Mouse (Mus musculus): ENCODE measurements at regions not wholly inside any gene's neighbourhood (a gene's known extent, or its start where the extent isn't known, plus 50 kb on each side); places are given as distances from the start of the nearest gene placed in this dataset.
A peak's percentile ranks its signal among the peaks of the same experiment; 100 is the strongest.

DNA sequence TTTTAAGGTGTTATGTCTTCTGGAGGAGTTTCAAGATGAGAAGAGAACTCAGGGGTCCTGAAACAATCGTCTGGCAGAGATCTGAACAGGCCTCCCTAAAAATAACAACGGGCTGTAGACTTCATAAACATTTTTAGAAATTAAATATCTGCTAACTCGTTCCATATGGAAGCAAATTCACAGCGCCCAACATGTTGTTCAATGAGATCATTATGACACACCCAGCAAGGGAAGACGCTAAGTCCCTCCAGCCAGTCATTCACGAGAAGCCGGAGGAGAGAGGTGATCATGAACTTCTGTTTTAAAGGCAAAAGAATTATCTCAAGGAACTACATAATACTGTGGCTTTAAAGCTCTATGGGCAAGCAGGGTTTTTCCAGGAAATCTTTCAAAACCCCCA lies 334.8 kb downstream of the Efna5 start:
- no peak for DNase-seq (ENCODE audit: extremely low read depth, low read depth, low spot score)

DNA sequence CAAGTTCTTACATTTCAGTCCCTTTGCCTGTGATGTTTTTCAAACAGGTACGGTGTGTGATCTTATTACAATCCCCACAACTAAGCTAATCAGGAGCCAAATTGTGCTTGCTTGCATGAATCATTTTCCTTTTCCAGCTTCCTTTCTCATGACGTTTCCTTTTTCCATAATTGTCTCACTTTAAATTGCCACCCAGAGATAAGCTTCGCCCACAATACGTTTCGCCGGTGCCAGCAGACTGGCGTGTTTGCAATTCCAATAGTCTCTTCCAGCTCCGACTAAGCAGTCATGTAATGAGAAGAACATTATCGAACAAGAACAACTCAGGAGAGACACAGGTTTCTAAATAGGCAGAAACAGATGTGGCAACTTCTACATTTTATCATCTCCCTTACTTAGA lies 335.8 kb downstream of the Efna5 start:
- DNase-seq (ENCODE audit: extremely low read depth, low read depth, low spot score) = no peak

DNA sequence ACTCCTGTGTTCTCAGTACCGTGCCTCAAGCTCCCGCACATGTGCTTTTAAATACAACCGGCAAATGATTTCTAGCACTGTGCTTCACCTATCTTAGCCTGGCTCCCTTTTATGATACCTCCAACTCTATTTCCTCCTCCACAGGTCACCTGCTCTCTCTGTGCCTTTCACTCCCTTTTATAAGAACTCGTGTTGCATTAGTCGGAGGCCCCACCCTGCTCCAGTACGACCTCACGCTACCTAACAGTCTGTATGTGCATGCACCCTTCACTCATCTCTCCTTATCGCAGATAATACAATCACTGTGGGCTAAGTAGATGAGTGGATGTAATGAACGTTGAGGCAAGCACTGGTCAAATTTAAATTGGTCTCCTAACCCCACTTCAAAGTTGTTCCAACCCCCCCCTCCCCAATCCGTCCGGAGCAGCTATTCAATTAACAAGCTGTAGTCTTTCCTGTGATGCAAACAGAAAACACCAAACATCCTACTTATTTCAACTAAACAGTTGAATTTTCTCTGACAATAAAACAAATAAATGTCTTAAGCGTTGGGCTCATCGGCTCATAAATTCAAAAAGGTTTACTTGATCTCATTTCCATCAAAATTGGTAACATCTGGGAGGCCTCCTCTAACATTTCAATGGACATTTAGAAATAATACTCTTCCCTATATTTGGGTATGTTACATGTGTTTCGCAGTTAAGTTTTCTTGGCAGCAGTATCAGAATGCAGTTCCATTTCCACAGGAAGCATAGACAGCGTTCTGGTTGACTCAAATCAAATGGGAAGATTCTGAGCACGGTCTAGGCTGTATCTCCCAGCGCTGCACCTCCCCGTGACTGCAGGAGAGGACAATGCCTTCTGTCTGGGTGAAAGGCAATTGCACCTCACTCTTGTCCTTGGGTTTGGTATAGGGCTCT lies 337.8 kb downstream of the Efna5 start:
- DNase-seq (ENCODE audit: extremely low read depth, low read depth, low spot score) = no peak

DNA sequence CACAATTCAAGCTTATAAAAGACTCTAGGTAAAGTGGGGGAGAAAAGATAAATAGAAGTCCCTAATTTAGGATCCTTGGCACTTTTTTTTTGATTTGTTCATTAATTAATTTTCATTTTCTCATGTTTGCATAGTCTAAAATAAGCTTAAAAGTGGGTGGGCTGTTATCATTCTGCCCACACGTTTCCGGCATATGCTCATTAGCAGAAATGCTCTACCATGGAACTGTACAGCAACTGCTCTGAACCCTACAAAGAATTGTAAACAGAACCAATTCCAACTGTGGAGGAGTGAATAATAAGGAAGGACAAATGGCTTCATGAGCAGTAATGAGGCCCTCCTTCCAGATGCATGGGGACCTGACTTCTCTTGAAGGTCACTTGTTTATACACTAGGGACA lies 351.2 kb downstream of the Efna5 start:
- DNase-seq (ENCODE audit: extremely low read depth, low read depth, low spot score) = no peak

DNA sequence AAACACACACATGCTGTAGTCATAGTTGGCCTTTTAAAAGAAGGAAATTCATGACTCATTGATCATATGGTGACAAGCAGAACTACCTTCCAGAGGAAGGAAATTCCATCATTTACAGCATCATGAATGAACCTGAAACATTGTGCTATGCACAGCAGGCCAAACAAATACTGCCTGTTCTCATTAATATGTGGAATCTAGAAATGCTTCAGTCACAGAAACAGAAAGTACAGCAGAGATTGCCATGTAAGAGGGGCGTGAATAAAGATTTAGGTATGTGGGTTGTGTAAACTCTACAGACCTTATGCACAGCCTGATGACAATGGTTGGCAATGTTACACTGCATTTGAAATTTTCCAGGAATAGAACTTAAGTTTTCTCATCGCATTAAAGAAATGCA lies 353.6 kb downstream of the Efna5 start:
- no peak for DNase-seq (ENCODE audit: extremely low read depth, low read depth, low spot score)

DNA sequence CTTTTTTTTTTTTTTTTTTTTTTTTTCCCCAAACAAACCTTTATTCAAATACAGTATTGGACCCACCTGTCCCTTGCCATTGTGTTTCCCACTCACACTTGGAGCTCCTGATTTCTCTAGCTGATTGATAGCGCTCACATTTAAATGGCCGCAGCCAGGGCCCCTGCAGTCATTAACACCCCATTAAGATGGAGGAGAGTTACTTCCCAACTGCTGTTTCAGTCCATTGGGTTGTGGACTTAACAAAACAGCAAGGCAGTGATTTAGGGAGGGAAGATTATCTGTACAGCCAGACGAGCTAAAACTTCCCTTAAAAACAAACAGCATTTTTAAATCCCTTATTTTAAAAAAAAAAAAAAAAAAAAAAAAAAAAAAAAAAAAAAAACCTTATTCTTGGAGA lies 367.5 kb downstream of the Efna5 start:
- no peak for DNase-seq (ENCODE audit: extremely low read depth, low read depth, low spot score)

DNA sequence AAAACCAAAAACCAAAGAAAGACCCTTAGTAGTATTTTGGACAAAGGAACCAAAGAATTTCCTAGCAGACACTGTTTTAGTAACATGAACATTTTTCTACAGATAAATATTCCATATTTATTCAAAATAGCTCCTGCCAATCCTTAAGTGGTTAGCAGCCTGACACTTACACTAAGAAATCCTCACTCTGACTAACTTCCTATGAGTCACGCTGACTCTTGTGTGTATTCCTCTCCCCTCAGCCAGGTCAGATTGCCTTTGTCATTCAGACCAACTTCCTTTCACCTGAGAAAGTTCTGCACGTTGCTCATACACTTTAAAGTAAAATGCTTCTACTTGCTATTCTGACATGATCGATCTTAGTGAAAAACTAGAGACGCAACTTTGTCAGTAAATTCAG lies 370.9 kb downstream of the Efna5 start:
- DNase-seq (ENCODE audit: extremely low read depth, low read depth, low spot score) = no peak

DNA sequence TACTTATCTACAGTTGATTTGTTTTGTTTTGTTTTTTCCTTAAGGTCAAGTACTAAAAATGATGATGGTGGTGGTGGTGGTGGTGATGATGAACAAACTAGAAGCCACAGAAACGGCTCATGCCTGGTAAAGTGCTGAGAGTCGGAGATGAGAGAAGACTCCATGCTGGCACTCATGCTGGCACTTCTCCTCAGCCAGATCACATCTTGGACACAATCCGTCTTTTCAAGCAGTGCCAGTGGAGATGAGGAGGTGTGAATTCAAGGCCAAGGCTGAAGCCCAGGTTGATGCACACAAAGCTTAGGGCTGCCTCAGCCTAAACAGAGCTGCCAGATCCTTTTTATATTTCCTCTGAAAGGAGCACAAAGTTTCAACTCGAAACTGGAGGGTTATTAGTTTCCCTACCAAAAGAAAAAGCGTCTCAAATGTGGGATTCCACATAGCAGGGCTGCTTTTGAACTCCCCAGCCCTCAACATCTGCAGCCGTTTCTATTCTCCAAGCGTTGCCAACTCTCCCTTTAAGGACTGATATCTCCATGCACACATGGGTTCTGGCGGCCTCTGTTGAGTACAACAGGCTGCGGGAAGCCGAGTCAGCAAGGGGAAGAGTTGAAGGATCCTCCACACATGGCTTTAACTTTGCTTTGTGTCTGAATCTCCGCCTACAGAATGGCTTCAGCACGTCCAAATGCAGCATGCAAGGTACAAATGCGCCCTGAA lies 373.2 kb downstream of the Efna5 start:
- DNase-seq (ENCODE audit: extremely low read depth, low read depth, low spot score) = no peak

DNA sequence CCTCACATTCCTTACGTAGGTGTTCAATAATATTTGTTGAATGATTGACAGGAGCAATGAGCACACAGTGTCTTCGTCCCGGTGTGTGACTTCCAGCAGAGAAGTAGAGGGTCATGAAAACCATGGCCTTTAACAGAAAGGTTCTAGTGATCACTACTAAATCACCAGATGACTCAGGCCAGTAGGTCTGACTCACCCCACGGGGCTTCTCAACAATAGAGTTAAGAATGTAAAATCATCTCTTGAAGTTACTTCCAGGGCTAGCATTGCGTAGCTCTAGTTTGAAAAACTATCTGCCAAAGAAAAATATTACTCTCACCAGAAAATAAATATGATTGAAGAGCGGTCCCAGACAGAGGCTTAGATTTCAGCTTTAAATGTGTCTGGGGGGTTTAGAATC lies 376.4 kb downstream of the Efna5 start:
- no peak for DNase-seq (ENCODE audit: extremely low read depth, low read depth, low spot score)

DNA sequence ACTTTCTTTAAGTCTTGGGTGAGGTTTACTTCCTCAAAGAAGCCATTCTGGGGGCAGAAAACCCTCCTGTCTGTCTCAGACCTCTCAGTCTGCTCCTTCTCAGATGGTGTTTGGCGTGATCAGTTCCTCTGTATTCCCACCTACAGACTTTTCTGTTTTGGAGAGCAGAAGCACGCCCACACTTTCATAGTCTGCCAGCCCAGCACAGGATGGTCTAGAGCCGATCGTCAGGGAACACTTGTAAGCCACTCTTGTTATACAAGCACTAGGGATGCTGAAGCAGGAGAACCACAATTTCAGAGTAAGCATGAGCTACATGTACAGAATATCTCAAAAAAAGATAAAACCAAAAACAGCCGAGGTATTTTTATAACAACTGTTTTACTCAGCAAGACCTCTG lies 410.4 kb downstream of the Efna5 start:
- no peak for DNase-seq (ENCODE audit: extremely low read depth, low read depth, low spot score)

DNA sequence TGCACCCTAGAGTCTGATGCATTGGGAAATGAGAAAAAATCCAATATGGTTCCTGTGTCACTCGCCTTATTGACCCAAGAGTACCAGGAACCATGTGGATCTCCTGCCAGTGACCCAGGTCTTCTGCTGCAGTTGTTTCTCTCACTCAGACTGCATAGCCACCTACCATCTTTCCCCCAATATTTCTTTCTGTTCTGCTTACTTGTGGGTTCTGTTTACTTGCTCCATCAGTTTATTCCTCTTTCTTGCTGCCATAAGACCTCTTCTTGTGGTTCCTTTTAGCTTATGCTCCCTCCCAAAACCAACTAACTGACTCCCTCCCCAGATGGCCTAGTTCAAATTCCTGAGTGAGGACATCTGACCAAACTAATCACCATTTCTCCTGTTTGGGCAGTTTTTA lies 411.8 kb downstream of the Efna5 start:
- no peak for DNase-seq (ENCODE audit: extremely low read depth, low read depth, low spot score)

DNA sequence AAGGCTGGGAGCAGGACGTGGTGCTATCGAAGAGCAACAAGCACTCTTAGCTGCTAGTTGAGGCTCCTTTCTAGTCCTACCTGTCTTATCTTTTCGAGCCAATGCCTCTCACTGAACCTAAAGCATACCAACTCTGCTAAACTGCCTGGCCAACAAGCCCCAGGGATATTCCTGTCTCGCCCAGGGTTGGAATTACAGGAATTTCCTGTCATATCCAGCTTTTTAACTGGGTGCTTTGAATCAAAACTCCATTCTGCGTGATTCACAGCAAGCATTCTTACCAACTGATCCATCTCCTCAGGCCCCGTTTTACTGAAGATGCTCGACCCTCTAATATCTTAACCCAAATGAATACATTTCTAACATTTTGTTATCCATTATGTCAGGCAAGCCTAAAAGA lies 412.3 kb downstream of the Efna5 start:
- DNase-seq (ENCODE audit: extremely low read depth, low read depth, low spot score) = no peak

DNA sequence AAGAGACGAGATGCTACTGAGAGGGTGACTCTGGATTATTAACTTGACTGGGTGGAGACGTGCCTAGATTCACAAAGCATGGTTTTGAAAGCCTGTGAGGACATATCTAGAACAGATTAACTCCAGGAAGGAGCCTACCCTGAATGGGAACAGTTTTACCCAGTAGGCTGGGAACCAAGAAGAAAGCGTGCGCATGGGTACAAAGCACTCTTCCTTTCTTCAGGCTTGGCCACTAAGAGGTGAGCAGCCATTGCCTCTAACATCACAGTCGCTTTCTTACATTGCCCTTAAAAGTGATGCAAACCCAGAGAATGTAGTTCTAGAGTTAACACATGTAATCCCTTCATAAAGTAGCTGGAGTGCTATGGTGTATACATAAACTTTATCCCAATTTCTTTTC lies 414.0 kb downstream of the Efna5 start:
- peak; percentile 68 for DNase-seq (ENCODE audit: extremely low read depth, low read depth, low spot score)

DNA sequence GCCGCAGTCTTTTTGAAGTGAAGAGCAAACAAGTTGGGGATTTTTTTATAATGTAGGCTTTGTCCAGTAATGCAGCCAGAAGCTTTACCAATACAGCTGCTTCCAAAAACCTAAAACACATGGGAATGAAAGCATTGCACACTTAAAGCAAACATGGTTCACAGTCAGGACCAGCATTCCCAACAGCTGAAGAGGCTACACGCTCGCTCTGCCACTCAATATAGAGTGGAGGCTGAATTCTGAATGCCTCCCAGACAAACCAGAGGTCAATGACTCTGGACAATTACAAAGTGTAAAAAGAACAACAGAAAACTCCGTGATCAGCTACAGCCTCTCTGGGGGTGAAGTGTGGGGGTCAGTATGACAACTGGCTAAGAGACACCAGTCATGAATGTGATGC lies 416.1 kb downstream of the Efna5 start:
- DNase-seq (ENCODE audit: extremely low read depth, low read depth, low spot score) = no peak

DNA sequence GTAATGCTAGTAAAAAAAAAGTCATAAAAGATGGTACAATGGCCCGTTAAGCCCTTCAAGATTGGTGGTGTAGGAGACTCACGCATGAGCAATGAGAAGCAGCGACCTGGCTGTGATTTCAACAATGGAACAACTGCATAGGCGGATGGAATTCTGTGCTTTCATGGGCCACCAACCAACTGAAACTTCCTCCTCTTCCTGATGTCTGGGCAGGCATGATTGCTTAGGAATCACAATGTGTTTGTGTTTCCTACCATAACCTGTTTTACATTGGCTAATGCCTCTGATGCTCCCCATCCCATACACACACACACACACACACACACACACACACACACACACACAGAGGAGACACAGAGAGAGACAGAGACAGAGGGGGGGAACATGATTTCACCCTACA lies 416.9 kb downstream of the Efna5 start:
- DNase-seq (ENCODE audit: extremely low read depth, low read depth, low spot score) = no peak

DNA sequence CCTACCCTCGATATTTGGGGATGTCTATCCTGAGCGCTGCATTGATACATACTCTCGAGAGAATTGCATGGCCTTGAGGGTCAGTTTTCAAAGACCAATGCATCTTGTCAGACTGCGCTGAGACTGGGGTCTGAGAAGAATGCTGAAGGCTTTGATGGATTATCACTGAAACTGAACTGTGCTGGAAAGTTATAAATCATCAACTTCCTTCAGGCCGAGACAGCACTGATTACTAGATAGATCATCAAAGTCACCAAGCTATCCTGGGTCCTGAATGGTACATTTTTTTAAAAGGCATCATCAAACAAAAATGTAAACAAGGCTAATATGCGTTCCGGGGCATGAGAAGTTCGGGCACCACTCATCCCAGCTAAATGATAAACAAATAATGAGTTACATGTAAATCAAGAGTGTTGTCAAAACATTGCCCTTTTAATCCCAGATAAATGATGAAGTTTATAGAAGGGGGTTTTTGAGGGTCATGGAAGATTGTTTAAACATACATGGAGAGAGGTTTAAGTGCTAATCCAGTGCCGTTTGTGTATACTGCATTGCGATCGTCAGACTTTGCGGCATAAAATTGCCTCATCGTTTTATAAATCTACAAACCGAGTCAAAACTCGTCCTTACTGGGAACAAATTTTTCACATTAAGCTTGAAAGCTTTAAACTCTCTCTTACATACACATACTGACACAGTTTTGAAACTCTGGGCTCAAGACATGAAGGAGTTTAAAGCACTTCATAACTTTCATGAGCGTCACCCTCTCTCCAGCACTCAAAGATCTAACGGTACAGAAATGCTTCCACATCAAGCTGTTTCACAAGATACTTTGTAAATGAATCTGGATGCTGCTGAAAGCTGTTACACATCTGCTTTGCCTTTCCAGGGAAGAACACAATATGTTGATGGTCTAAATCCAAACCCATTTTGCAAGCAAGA lies 419.5 kb downstream of the Efna5 start:
- DNase-seq (ENCODE audit: extremely low read depth, low read depth, low spot score) = no peak

DNA sequence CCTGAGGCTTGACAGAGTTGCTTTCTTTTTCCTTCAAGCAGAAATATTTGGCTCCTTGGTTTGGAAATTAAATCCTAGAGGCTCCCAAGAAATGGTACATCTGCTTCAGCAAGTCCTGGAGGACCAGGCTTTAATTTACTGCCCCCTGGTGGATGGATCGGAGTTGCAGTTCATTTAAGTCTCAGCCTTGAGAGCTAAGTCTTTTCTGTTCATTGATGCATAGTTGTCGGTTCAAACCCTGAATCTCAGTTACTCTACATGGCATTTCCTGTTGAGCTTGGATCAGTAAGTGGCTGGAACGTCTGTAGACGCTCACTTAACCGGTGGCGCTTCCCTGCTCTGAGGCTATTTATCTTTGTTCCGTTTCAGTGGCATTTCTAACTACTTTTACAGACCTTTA lies 422.2 kb downstream of the Efna5 start:
- no peak for DNase-seq (ENCODE audit: extremely low read depth, low read depth, low spot score)

DNA sequence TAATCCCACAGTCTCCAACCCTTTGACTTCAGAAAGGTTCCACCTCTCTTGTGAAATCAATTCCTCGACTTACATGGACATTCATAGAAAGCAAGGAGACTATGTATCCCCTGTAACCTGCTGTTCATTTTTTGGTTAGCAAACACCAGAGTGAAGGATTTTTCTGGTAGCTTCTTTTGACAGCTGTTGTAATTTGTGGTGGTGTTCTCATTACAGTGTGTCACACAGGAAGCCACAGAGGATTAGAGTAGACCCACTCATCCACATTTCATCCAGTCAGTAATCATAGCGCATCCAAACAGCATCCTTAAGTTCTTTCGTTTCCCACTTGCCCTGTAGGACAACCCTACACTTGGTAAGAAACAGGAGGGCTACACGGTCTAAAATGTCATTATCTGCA lies 443.1 kb downstream of the Efna5 start:
- no peak for DNase-seq (ENCODE audit: extremely low read depth, low read depth, low spot score)

DNA sequence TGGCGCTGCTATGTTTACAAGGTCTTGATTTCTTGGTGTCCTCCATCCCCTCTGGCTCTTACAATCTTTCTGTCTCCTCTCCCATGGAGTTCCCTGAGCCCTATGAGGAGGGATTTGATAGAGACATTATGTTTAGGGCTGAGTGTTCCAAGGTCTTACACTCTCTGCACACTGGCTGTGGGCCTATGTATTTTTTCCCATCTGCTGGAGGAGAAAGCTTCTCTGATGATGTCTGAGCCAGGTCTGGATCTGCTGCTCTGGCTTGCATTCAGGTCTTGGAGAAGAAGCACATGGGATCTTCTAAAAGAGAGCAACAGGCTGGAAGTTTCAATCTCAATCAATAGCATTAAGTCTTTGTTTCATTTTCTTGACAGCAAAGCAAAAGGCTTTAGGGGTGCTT lies 445.1 kb downstream of the Efna5 start:
- DNase-seq (ENCODE audit: extremely low read depth, low read depth, low spot score) = no peak

DNA sequence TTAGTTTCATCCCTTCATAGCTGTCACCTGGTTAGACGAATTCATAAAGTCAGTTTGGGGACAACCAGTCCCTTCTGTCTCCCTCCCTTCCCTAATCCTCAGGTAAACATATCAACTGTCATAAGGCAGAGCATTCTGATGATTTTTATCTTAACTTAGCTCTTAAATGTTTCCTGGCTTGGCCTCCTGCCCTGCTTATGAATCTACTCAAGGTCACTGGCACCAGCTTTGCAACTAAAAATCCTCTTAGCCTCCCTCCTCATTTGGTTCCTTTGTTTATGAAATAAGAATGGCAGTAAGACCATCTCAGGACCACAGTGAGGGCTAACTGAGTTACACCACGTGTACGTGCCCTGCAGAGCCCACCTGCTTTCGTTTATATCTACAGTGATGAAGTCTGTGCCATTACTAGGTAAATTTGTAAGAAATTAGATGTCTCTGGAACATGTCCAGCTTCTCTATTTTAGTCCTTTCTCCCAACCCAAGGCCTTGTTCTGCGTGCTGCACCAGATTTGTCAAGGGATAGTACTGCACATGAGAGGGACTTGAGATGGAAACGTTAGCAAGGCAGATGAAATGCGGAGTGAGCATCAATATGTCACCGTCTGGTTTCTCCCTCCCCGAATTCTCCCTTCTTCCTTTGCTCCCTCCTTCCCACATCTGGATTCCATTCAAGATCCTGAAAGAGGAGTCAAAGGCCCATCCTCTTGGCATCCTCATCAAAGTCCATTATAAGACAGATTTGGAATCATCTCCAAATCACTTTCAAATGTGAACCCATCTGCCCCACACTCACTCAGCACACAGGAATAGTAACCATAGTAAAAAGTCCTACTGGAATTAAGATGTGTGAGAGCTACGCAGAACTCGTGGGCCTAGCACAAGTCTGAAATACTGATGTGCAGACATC lies 457.4 kb downstream of the Efna5 start:
- DNase-seq (ENCODE audit: extremely low read depth, low read depth, low spot score) = no peak
